Mouse (Mus musculus): ENCODE measurements at regions not wholly inside any gene's neighbourhood (a gene's known extent, or its start where the extent isn't known, plus 50 kb on each side); places are given as distances from the start of the nearest gene placed in this dataset.

DNA sequence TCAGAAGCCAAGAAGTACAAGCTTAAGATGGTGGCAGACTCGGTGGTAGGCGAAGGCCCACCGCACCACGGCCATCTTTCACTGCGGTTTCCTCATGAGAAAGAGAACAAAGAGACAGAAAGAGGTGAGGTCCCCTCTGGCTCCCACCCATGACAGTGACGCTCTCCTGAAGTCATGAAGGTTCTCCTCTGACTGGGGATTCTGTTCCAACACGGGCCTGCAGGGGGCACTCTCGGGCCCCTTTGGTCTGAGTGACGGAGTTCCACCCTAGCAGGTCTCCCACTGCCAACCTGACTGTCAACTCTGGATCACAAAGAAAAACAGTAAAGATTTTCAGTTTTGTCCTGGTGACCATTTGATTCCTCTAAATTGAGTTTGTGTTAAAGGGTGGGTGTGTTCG lies 182.9 kb upstream of the Ipo5 start:
- no peak for TF ChIP-seq POLR2A (IDR thresholded peaks at IDR 0.05; ENCODE audit: extremely low read depth, insufficient read depth, low read length)
- TF ChIP-seq CTCF (IDR thresholded peaks at IDR 0.05; ENCODE audit: extremely low read depth, insufficient read depth, low read length) = no peak

Data from cortical plate, adult 2 months (tissue).